Mouse (Mus musculus) myocyte (in vitro differentiated cells): ENCODE data around the gene Sf3b3.

Source experiments
- CEBPB ChIP-seq: IDR thresholded peaks from 2 replicates; pipeline ENCODE4 v1.6.1; 2011; ENCODE audit warnings: mild to moderate bottlenecking, moderate library complexity; ENCODE audit not compliant: poor library complexity, insufficient read depth, severe bottlenecking
- MAX ChIP-seq: IDR thresholded peaks from one replicate; pipeline ENCODE4 v1.6.1; 2011; ENCODE audit warnings: low read depth, mild to moderate bottlenecking, control low read depth
- MYOG ChIP-seq, 3 experiments: IDR thresholded peaks; one replicate each; pipeline ENCODE4 v1.6.1; 2011; ENCODE audit warnings: control low read depth in 2 of 3, low read depth in 2 of 3, mild to moderate bottlenecking in 2 of 3; ENCODE audit not compliant: insufficient read length in 2 of 3, control insufficient read depth in 1 of 3, insufficient read depth in 1 of 3
- POLR2A ChIP-seq: IDR thresholded peaks from one replicate; pipeline ENCODE4 v1.6.1; 2011; ENCODE audit warnings: low read depth, mild to moderate bottlenecking, control low read depth, moderate library complexity; ENCODE audit not compliant: insufficient read length
- POLR2AphosphoS2 ChIP-seq: IDR thresholded peaks from one replicate; pipeline ENCODE4 v1.6.1; 2011; ENCODE audit warnings: low read depth, control low read depth; ENCODE audit not compliant: insufficient read length
- TCF3 ChIP-seq: IDR thresholded peaks from one replicate; pipeline ENCODE4 v1.6.1; 2011; ENCODE audit warnings: low read depth, control low read depth; ENCODE audit not compliant: insufficient read length
- USF1 ChIP-seq: IDR thresholded peaks from one replicate; pipeline ENCODE4 v1.6.1; 2011; ENCODE audit warnings: low read depth, mild to moderate bottlenecking, control low read depth, moderate library complexity

- TF ChIP-seq TCF3 (no peak), USF1 (no peak), POLR2A (no peak), POLR2AphosphoS2 (no peak), MYOG (IDR thresholded peaks at IDR 0.05; ENCODE audit: control insufficient read depth in 1 of 3, insufficient read depth in 1 of 3, insufficient read length in 2 of 3, low read depth in 2 of 3) (no peak), MAX (no peak), CEBPB (no peak)
Observed at GRCm38 (mm10) chr8:110764671-110765070, 81.9 kb downstream of the Sf3b3 start.
